Mouse (Mus musculus) A20 (cell line): Measurements from ENCODE around the gene Rpl9.

ENCODE experiments used
- DNase-seq: peaks from one replicate; pipeline ENCODE4 v3.0.0-alpha.2; 2011; ENCODE audit warnings: low read depth, low spot score

The Rpl9 gene

GRCm38 (mm10) chr5:65374746-65375145, 16.5 kb downstream of the Rpl9 start:
- no peak for DNase-seq

- no peak for DNase-seq
These were observed 19.7 kb downstream of the Rpl9 start for GRCm38 (mm10) chr5:65371551-65371950.

- no peak for DNase-seq
These were observed 23.4 kb downstream of the Rpl9 start for GRCm38 (mm10) chr5:65367837-65368236.

GRCm38 (mm10) chr5:65357771-65358170, 33.5 kb downstream of the Rpl9 start:
- DNase-seq, result no peak

GRCm38 (mm10) chr5:65356851-65357250, 34.4 kb downstream of the Rpl9 start:
- no peak for DNase-seq

- peak; percentile 35 for DNase-seq
These were observed 36.3 kb downstream of the Rpl9 start for GRCm38 (mm10) chr5:65354985-65355384.

- DNase-seq, result no peak
These were observed 37.1 kb downstream of the Rpl9 start for GRCm38 (mm10) chr5:65354097-65354496.

GRCm38 (mm10) chr5:65350508-65350907, 40.7 kb downstream of the Rpl9 start:
- no peak for DNase-seq

GRCm38 (mm10) chr5:65348168-65348567, 43.1 kb downstream of the Rpl9 start, which contains the start of gene Klb:
Klb (plus strand) TSS chr5:65348314.
- no peak for DNase-seq

GRCm38 (mm10) chr5:65340167-65340566, 51.1 kb downstream of the Rpl9 start:
- DNase-seq, result no peak

- peak; percentile 46 for DNase-seq
These were observed 52.9 kb downstream of the Rpl9 start for GRCm38 (mm10) chr5:65338394-65338793.
